Mouse (Mus musculus): ENCODE data around the gene Acvr1b. TPM values are rescaled to one million over a fixed set of nuclear protein-coding genes. Genes with fewer than 3 reads are reported as not detected.
A peak's percentile ranks its signal among the peaks of the same experiment; 100 is the strongest.

Acvr1b gene
- total and polyA plus RNA-seq, 3 experiments: 2.7 to 4.8 (median 2.9) TPM

DNA sequence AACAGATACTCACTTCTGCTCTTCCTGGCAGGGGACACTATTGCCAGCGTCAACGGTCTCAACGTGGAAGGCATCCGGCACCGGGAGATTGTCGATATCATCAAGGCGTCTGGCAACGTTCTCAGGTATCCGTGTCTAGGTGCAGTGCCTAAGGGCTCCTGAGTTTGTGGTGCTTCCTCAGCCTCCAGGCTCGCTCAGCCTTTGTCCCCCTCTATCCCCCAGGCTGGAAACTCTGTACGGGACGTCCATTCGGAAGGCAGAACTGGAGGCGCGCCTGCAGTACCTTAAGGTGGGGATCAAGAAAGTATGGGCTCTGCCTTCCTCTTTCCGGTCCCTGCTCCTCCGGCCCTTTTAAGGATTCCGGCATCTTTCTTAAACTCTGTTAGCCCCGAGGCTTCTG is 56.6 kb downstream of the Acvr1b start:
- Histone ChIP-seq H3K4me3 (replicated peaks in 1 of 3; ENCODE audit: low read depth in 2 of 3, low read length in 2 of 3, poor library complexity in 1 of 3) (no peak overlapping the region), H3K27ac (ENCODE audit: insufficient read depth, low read depth) (no peak overlapping the region), H3K4me1 (ENCODE audit: control insufficient read depth in 1 of 2, insufficient read depth in 2 of 2) (peaks cover 5 to 53% of the 10 kb centered on the region in 2 experiments), H3K79me2 (replicated peaks; ENCODE audit: control insufficient read depth, extremely low read depth, insufficient read depth, poor library complexity, severe bottlenecking) (no peaks in the 10 kb centered on the region), H3K36me3 (replicated peaks in 1 of 2; ENCODE audit: control insufficient read depth in 1 of 2, insufficient read depth in 1 of 2, low read length in 1 of 2) (peaks cover 5 to 36% of the 10 kb centered on the region in 2 experiments), H3K9me3 (replicated peaks; ENCODE audit: low read length) (peaks cover 3% of the 10 kb centered on the region), H3K9ac (ENCODE audit: insufficient read depth, low read depth) (no peak overlapping the region), H3K4me2 (ENCODE audit: insufficient read depth, low read depth, poor library complexity, severe bottlenecking) (no peak overlapping the region), H3K27me3 (replicated peaks) (peaks cover 9% of the 10 kb centered on the region)
- TF ChIP-seq USF2 (conservative IDR thresholded peaks at IDR 0.05; ENCODE audit: low read depth, low read length) (no peak), RAD21 (IDR thresholded peaks at IDR 0.05; ENCODE audit: low read depth, low read length) (no peak), GABPA (IDR thresholded peaks at IDR 0.05; ENCODE audit: insufficient replicate concordance, low read depth, low read length) (no peak), MXI1 (IDR thresholded peaks at IDR 0.05; ENCODE audit: low read depth, low read length) (no peak), SIN3A (IDR thresholded peaks at IDR 0.05; ENCODE audit: low read length) (no peak), ZKSCAN1 (IDR thresholded peaks at IDR 0.05; ENCODE audit: borderline replicate concordance, low read depth, low read length) (no peak), UBTF (IDR thresholded peaks at IDR 0.05; ENCODE audit: low read depth, low read length) (no peak), JUND (conservative IDR thresholded peaks at IDR 0.05; ENCODE audit: low read depth, low read length) (no peak), BHLHE40 (IDR thresholded peaks at IDR 0.05; ENCODE audit: low read depth, low read length) (no peak), MYC (IDR thresholded peaks at IDR 0.05; ENCODE audit: low read depth, low read length) (no peak), CHD2 (IDR thresholded peaks at IDR 0.05; ENCODE audit: low read length) (no peak), ZMIZ1 (IDR thresholded peaks at IDR 0.05; ENCODE audit: low read depth, low read length) (no peak), CHD1 (IDR thresholded peaks at IDR 0.05; ENCODE audit: low read depth, low read length) (no peak), KAT2A (IDR thresholded peaks at IDR 0.05; ENCODE audit: insufficient replicate concordance, low read length) (no peak), PAX5 (IDR thresholded peaks at IDR 0.05; ENCODE audit: low read length) (no peak), JUN (IDR thresholded peaks at IDR 0.05; ENCODE audit: insufficient read depth, low read depth, low read length) (no peak), TBP (conservative IDR thresholded peaks at IDR 0.05; ENCODE audit: low read depth, low read length) (no peak)
- in situ Hi-C loops (cut with MboI; ENCODE audit: low pct_ligation_motif_present, low pct_unique_long_range_greater_than_20kb, low sequenced_read_pairs) (no loop called here), dilution Hi-C loops (cut with MboI; ENCODE audit: extremely low pct_ligation_motif_present, extremely low pct_unique_long_range_greater_than_20kb, low sequenced_read_pairs) (no loop called here)
- no peak for DNase-seq (ENCODE audit: extremely low read depth)

DNA sequence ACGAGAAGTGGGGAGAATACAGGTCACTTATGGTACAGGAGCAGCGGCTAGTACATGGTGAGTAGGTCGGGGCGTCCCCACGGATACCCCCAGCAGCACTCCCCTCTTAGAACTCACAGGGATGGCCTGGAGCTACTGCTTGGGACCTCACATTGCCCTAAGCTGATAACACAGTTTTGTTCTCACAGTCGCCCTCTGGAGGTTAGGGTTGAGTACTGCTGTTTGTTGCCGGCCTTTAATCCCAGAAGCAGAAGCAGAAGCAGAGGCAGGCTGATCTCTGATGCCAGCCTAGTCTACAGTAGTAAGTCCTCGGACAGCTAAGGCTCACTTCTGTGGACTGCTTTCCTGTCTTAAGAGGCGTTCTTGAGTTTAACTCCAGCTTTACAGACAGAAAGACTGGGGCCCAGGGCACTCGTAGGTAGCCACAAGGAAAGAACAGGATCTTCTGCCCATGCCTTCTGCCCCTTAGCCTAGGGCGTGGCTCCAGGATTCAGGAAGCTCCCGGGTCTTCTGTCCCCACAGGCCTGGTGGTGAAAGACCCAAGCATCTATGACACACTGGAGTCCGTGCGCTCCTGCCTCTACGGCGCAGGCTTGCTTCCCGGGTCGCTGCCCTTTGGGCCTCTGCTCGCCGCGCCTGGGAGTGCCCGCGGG is 57.3 kb downstream of the Acvr1b start:
- DNase-seq (ENCODE audit: extremely low read depth): peak; percentile 71
- H3K4me1 ChIP-seq (ENCODE audit: control insufficient read depth in 1 of 2, insufficient read depth in 2 of 2): peaks cover 7 to 59% of the 10 kb centered on the region in 2 experiments
- dilution Hi-C loops (cut with MboI; ENCODE audit: extremely low pct_ligation_motif_present, extremely low pct_unique_long_range_greater_than_20kb, low sequenced_read_pairs): no loop called here

More for the DNA sequence above, 57.3 kb downstream of the Acvr1b start:
- H3K9me3 ChIP-seq (replicated peaks; ENCODE audit: low read length): peaks cover 3% of the 10 kb centered on the region
- no peaks in the 10 kb centered on the region for H3K79me2 ChIP-seq (replicated peaks; ENCODE audit: control insufficient read depth, extremely low read depth, insufficient read depth, poor library complexity, severe bottlenecking)
- no peak overlapping the region for H3K27ac ChIP-seq (ENCODE audit: insufficient read depth, low read depth)
- TF ChIP-seq CTCF (conservative IDR thresholded peaks at IDR 0.05 in 1 of 2, IDR thresholded peaks at IDR 0.05 in 1 of 2; ENCODE audit: low read depth in 2 of 2, low read length in 2 of 2) (peak; percentile 65 to 70), MAFK (IDR thresholded peaks at IDR 0.05; ENCODE audit: insufficient replicate concordance, low read length) (no peak), RCOR1 (conservative IDR thresholded peaks at IDR 0.05; ENCODE audit: low read depth, low read length) (no peak), ELF1 (IDR thresholded peaks at IDR 0.05; ENCODE audit: low read depth, low read length) (no peak), IRF4 (IDR thresholded peaks at IDR 0.05; ENCODE audit: low read depth, low read length) (no peak), SIN3A (IDR thresholded peaks at IDR 0.05; ENCODE audit: low read length) (no peak), MAX (IDR thresholded peaks at IDR 0.05; ENCODE audit: low read length) (no peak), USF2 (conservative IDR thresholded peaks at IDR 0.05; ENCODE audit: low read depth, low read length) (no peak), TCF12 (IDR thresholded peaks at IDR 0.05; ENCODE audit: low read depth, low read length) (no peak), JUND (conservative IDR thresholded peaks at IDR 0.05; ENCODE audit: low read depth, low read length) (no peak), ZMIZ1 (IDR thresholded peaks at IDR 0.05; ENCODE audit: low read depth, low read length) (no peak), SMC3 (IDR thresholded peaks at IDR 0.05; ENCODE audit: low read depth, low read length) (peak; percentile 57), RAD21 (IDR thresholded peaks at IDR 0.05; ENCODE audit: low read depth, low read length) (peak; percentile 13), MYC (IDR thresholded peaks at IDR 0.05; ENCODE audit: low read depth, low read length) (no peak), CHD2 (IDR thresholded peaks at IDR 0.05; ENCODE audit: low read length) (no peak)
- no peak overlapping the region for H3K4me3 ChIP-seq (replicated peaks in 1 of 3; ENCODE audit: low read depth in 2 of 3, low read length in 2 of 3, poor library complexity in 1 of 3)
- peaks cover 5 to 36% of the 10 kb centered on the region in 2 experiments for H3K36me3 ChIP-seq (replicated peaks in 1 of 2; ENCODE audit: control insufficient read depth in 1 of 2, insufficient read depth in 1 of 2, low read length in 1 of 2)
- H3K9ac ChIP-seq (ENCODE audit: insufficient read depth, low read depth): no peak overlapping the region
- in situ Hi-C loops (cut with MboI; ENCODE audit: low pct_ligation_motif_present, low pct_unique_long_range_greater_than_20kb, low sequenced_read_pairs): no loop called here
- no peak overlapping the region for H3K4me2 ChIP-seq (ENCODE audit: insufficient read depth, low read depth, poor library complexity, severe bottlenecking)
- H3K27me3 ChIP-seq (replicated peaks): peaks cover 6% of the 10 kb centered on the region
